Mouse (Mus musculus) gonadal fat pad, adult 2 months (tissue): ENCODE measurements around the gene Ppip5k1. TPM values are rescaled to one million over a fixed set of nuclear protein-coding genes. Genes with fewer than 3 reads are reported as not detected.

Source experiments
- polyA plus RNA-seq: library from polyadenylated mRNA; depleted of rRNA; stranded (reverse); fragments of >200 nt; gene quantifications from 2 replicates; pipeline ENCODE4 v1.2.3, GENCODE M21; 2012; rRNA removed

Gene Ppip5k1
- polyA plus RNA-seq, 1 experiment: 52.8 TPM

Other genes starting within 250 kb of the Ppip5k1 start
- not detected in 2 replicates for gene Tgm7, start 245.6 kb downstream of the Ppip5k1 start, polyA plus RNA-seq
- 5.7 and 5.8 TPM in 2 replicates for gene Adal, start 215.0 kb downstream of the Ppip5k1 start, polyA plus RNA-seq
- 9.4 and 10.3 TPM in 2 replicates for gene Lcmt2, start 214.7 kb downstream of the Ppip5k1 start, polyA plus RNA-seq
- gene Tubgcp4, start 184.7 kb downstream of the Ppip5k1 start, polyA plus RNA-seq: 22.5 and 26.1 TPM in 2 replicates
- gene Zscan29, start 184.3 kb downstream of the Ppip5k1 start, polyA plus RNA-seq: 3.0 and 3.9 TPM in 2 replicates
- gene Trp53bp1, start 84.0 kb downstream of the Ppip5k1 start, polyA plus RNA-seq: 26.1 and 29.4 TPM in 2 replicates
- gene Map1a, start 65.8 kb downstream of the Ppip5k1 start, polyA plus RNA-seq: 4.0 and 5.6 TPM in 2 replicates
- gene Ckmt1, start 2.3 kb upstream of the Ppip5k1 start, polyA plus RNA-seq: 4.3 and 4.9 TPM in 2 replicates
- gene Strc, start 31.8 kb upstream of the Ppip5k1 start, polyA plus RNA-seq: 0.08 TPM in 1 of 2 replicates, not detected in the other
- 473 and 744 TPM in 2 replicates for gene Pdia3, start 58.4 kb upstream of the Ppip5k1 start, polyA plus RNA-seq
- 5.0 and 7.0 TPM in 2 replicates for gene Catsper2, start 58.4 kb upstream of the Ppip5k1 start, polyA plus RNA-seq
- gene Ell3, start 88.9 kb upstream of the Ppip5k1 start, polyA plus RNA-seq: 8.6 and 12.4 TPM in 2 replicates
- gene Serf2, start 93.8 kb upstream of the Ppip5k1 start, polyA plus RNA-seq: 364 and 410 TPM in 2 replicates
- gene Hypk, start 97.9 kb upstream of the Ppip5k1 start, polyA plus RNA-seq: 7.6 and 14.1 TPM in 2 replicates
- gene Serinc4, start 101.4 kb upstream of the Ppip5k1 start, polyA plus RNA-seq: 1.1 and 1.2 TPM in 2 replicates
- 5.4 and 7.4 TPM in 2 replicates for gene Mfap1b, start 118.7 kb upstream of the Ppip5k1 start, polyA plus RNA-seq
- 4.3 and 5.4 TPM in 2 replicates for gene Mfap1a, start 151.3 kb upstream of the Ppip5k1 start, polyA plus RNA-seq
- gene Wdr76, start 151.3 kb upstream of the Ppip5k1 start, polyA plus RNA-seq: 1.9 and 2.3 TPM in 2 replicates